Comparison of ENCODE assay signal across 24 mouse cellular contexts in genomic region chr2:26591416-26591815, GRCm38 (mm10). TPM values are rescaled to one million over a fixed set of nuclear protein-coding genes. Genes with fewer than 3 reads are reported as not detected.
DNase-seq lines count a peak whose midpoint lies in the region; ATAC-seq and TF ChIP-seq lines count a peak whose summit lies in the region.
"Had no signal": no experiment of that assay in that cellular context is flagged by ENCODE, and none has a peak within 500 bp of the region (broad histone marks: within the 10 kb centered on the region; RNA-seq: fewer than 3 reads in every experiment).

No protein-coding gene starts in this region.

- TF ChIP-seq EP300 in heart, adult 2 months (IDR thresholded peaks at IDR 0.05; ENCODE audit: insufficient read depth, low read depth, low read length) = no peak
- no peak for TF ChIP-seq EP300 in lung, postnatal 0 days (IDR thresholded peaks at IDR 0.05)

- 0 out of 2 replicates have a peak overlapping the region, but pooled peaks have one; percentile 84 for H3K4me2 ChIP-seq in kidney, embryonic 15.5 days
- H3K4me2 ChIP-seq in kidney, embryonic 14.5 days (replicated peaks; ENCODE audit: low read depth, low read length) = no peak overlapping the region
- peak overlapping the region; percentile 74 for H3K4me2 ChIP-seq in lung, postnatal 0 days (replicated peaks; ENCODE audit: low read depth, low read length)
- no peak overlapping the region for H3K4me2 ChIP-seq in stomach, embryonic 16.5 days (ENCODE audit: low read depth, low read length)
- H3K4me2 ChIP-seq: forebrain, embryonic 13.5 days; liver, embryonic 12.5 days; stomach, embryonic 15.5 days had no signal

- intact Hi-C loops in heart, adult 2 months (cut with DNase I) = no loop called here

- peak in 1 of 2 experiments; percentile 31 for DNase-seq in heart, adult 2 months
- DNase-seq in heart, adult 8-10 months (ENCODE audit: low spot score) = no peak
- DNase-seq in lung, postnatal 0 days (ENCODE audit: low spot score) = no peak
- DNase-seq in lung, postnatal 4 days = no peak
- DNase-seq in cerebellum, adult 2 months = no peak
- DNase-seq: adrenal gland, postnatal 10 days; cerebellum, adult 9-11 months; embryo, embryonic 11 days; kidney, postnatal 25 days; layer of hippocampus, adult 9-11 months; spleen, adult 18-20 months; thymus, postnatal 14 days had no signal

- 39% methylated on average over 12 of the region's 12 CpGs for WGBS in heart, adult 2 months
- 83% methylated on average over 12 of the region's 12 CpGs for WGBS in kidney, embryonic 15.5 days
- WGBS in kidney, embryonic 14.5 days = 85% methylated on average over 12 of the region's 12 CpGs
- WGBS in lung, postnatal 0 days = 62% methylated on average over 12 of the region's 12 CpGs
- 76% methylated on average over 12 of the region's 12 CpGs for WGBS in stomach, embryonic 16.5 days
- 41% methylated on average over 12 of the region's 12 CpGs for WGBS in cerebellum, adult 2 months

- no peak for TF ChIP-seq POLR2A in heart, adult 2 months (IDR thresholded peaks at IDR 0.05; ENCODE audit: insufficient read depth, low read depth, low read length)
- TF ChIP-seq POLR2A in cerebellum, adult 2 months (IDR thresholded peaks at IDR 0.05; ENCODE audit: borderline replicate concordance, insufficient read depth, low read length) = no peak

- H3K27me3 ChIP-seq in heart, adult 2 months (ENCODE audit: control insufficient read depth, insufficient read depth, low read length) = no peaks in the 10 kb centered on the region
- H3K27me3 ChIP-seq in kidney, embryonic 15.5 days = no peaks in the 10 kb centered on the region
- H3K27me3 ChIP-seq in kidney, embryonic 14.5 days (ENCODE audit: control insufficient read depth, insufficient read depth, low read length) = no peaks in the 10 kb centered on the region
- H3K27me3 ChIP-seq in lung, postnatal 0 days (replicated peaks; ENCODE audit: insufficient read depth, low read length) = no peaks in the 10 kb centered on the region
- H3K27me3 ChIP-seq in stomach, embryonic 16.5 days (ENCODE audit: control insufficient read depth, insufficient read depth, low read length) = no peaks in the 10 kb centered on the region
- H3K27me3 ChIP-seq in cerebellum, adult 2 months (ENCODE audit: control insufficient read depth, insufficient read depth, low read length) = no peaks in the 10 kb centered on the region
- H3K27me3 ChIP-seq: forebrain, embryonic 13.5 days; liver, embryonic 12.5 days; stomach, embryonic 15.5 days had no signal

- no peaks in the 10 kb centered on the region for H3K79me2 ChIP-seq in heart, adult 2 months (replicated peaks; ENCODE audit: control insufficient read depth, insufficient read depth, low read length)

- H3K4me3 ChIP-seq in heart, adult 2 months = peak overlapping the region; percentile 53
- H3K4me3 ChIP-seq in kidney, embryonic 15.5 days (replicated peaks) = peak overlapping the region; percentile 10; the same call in 1 of the 2 replicates
- H3K4me3 ChIP-seq in kidney, embryonic 14.5 days (ENCODE audit: low read length) = no peak overlapping the region
- peak overlapping the region; percentile 58; the same call in 1 of the 2 replicates for H3K4me3 ChIP-seq in lung, postnatal 0 days (ENCODE audit: low read depth, low read length)
- no peak overlapping the region for H3K4me3 ChIP-seq in stomach, embryonic 16.5 days (replicated peaks; ENCODE audit: low read length)
- H3K4me3 ChIP-seq in cerebellum, adult 2 months (replicated peaks; ENCODE audit: insufficient read depth, low read depth, low read length) = no peak overlapping the region
- H3K4me3 ChIP-seq: forebrain, embryonic 13.5 days; liver, embryonic 12.5 days; stomach, embryonic 15.5 days had no signal

- peak overlapping the region; percentile 23 for H3K9ac ChIP-seq in heart, adult 2 months (ENCODE audit: low read depth, low read length)
- H3K9ac ChIP-seq in kidney, embryonic 15.5 days = no peak overlapping the region
- no peak overlapping the region; the same call in 1 of the 2 replicates for H3K9ac ChIP-seq in kidney, embryonic 14.5 days (ENCODE audit: low read depth, low read length)
- peak overlapping the region; percentile 79 for H3K9ac ChIP-seq in lung, postnatal 0 days (replicated peaks; ENCODE audit: low read depth)
- 0 out of 2 replicates have a peak overlapping the region, but pooled peaks have one; percentile 29 for H3K9ac ChIP-seq in stomach, embryonic 16.5 days (ENCODE audit: low read length)
- H3K9ac ChIP-seq: forebrain, embryonic 13.5 days; stomach, embryonic 15.5 days had no signal

- H3K27ac ChIP-seq in heart, adult 2 months = peak overlapping the region; percentile 75
- H3K27ac ChIP-seq in kidney, embryonic 15.5 days = peak overlapping the region; percentile 49; the same call in 1 of the 2 replicates
- H3K27ac ChIP-seq in kidney, embryonic 14.5 days (ENCODE audit: low read depth, low read length) = no peak overlapping the region
- H3K27ac ChIP-seq in lung, postnatal 0 days (ENCODE audit: low read length) = peak overlapping the region; percentile 91; the same call in 1 of the 2 replicates
- H3K27ac ChIP-seq in stomach, embryonic 16.5 days (ENCODE audit: low read length) = no peak overlapping the region
- no peak overlapping the region for H3K27ac ChIP-seq in cerebellum, adult 2 months (ENCODE audit: insufficient read depth, low read length)
- H3K27ac ChIP-seq: forebrain, embryonic 13.5 days; liver, embryonic 12.5 days; stomach, embryonic 15.5 days had no signal

- no peak for TF ChIP-seq CTCF in heart, adult 2 months (IDR thresholded peaks at IDR 0.05)
- TF ChIP-seq CTCF in lung, postnatal 0 days (IDR thresholded peaks at IDR 0.05) = no peak
- no peak for TF ChIP-seq CTCF in cerebellum, adult 2 months (IDR thresholded peaks at IDR 0.05; ENCODE audit: borderline replicate concordance, insufficient read depth, low read depth, low read length)

- peaks cover 5% of the 10 kb centered on the region; the same call in 1 of the 2 replicates for H3K36me3 ChIP-seq in heart, adult 2 months (ENCODE audit: control insufficient read depth, insufficient read depth, low read length)
- H3K36me3 ChIP-seq in kidney, embryonic 15.5 days = peaks cover 53% of the 10 kb centered on the region
- peaks cover 36% of the 10 kb centered on the region for H3K36me3 ChIP-seq in kidney, embryonic 14.5 days (ENCODE audit: control insufficient read depth, insufficient read depth, low read length)
- H3K36me3 ChIP-seq in lung, postnatal 0 days (ENCODE audit: insufficient read depth, low read length) = peaks cover 28% of the 10 kb centered on the region
- H3K36me3 ChIP-seq in stomach, embryonic 16.5 days (ENCODE audit: control insufficient read depth, insufficient read depth, low read length) = peaks cover 8% of the 10 kb centered on the region; the same call in 1 of the 2 replicates

- H3K4me1 ChIP-seq in heart, adult 2 months (ENCODE audit: control insufficient read depth, insufficient read depth, low read length) = no peaks in the 10 kb centered on the region; the same call in 1 of the 2 replicates
- peaks cover 48% of the 10 kb centered on the region for H3K4me1 ChIP-seq in kidney, embryonic 15.5 days
- H3K4me1 ChIP-seq in kidney, embryonic 14.5 days (ENCODE audit: control insufficient read depth, insufficient read depth, low read length) = peaks cover 20% of the 10 kb centered on the region
- H3K4me1 ChIP-seq in lung, postnatal 0 days (ENCODE audit: insufficient read depth, low read depth, low read length) = peaks cover 6% of the 10 kb centered on the region; the same call in 1 of the 2 replicates
- H3K4me1 ChIP-seq in stomach, embryonic 16.5 days (ENCODE audit: control insufficient read depth, insufficient read depth, low read length) = peaks cover 13% of the 10 kb centered on the region
- no peaks in the 10 kb centered on the region for H3K4me1 ChIP-seq in cerebellum, adult 2 months (ENCODE audit: control insufficient read depth, insufficient read depth, low read length)

- no peak for ATAC-seq in kidney, embryonic 15.5 days (replicated peaks; ENCODE audit: low FRiP score)
- ATAC-seq in kidney, embryonic 14.5 days (ENCODE audit: low FRiP score, low TSS enrichment) = no peak
- no peak for ATAC-seq in lung, postnatal 0 days
- no peak for ATAC-seq in stomach, embryonic 16.5 days (ENCODE audit: insufficient read depth, low FRiP score)
- ATAC-seq: forebrain, embryonic 13.5 days; hindbrain, embryonic 16.5 days; liver, embryonic 12.5 days had no signal

- H3K9me3 ChIP-seq in kidney, embryonic 15.5 days (replicated peaks) = no peaks in the 10 kb centered on the region
- H3K9me3 ChIP-seq in kidney, embryonic 14.5 days (ENCODE audit: control insufficient read depth, low read length) = no peaks in the 10 kb centered on the region
- no peaks in the 10 kb centered on the region for H3K9me3 ChIP-seq in lung, postnatal 0 days (ENCODE audit: low read length)
- H3K9me3 ChIP-seq in stomach, embryonic 16.5 days (replicated peaks; ENCODE audit: control insufficient read depth, low read length) = no peaks in the 10 kb centered on the region
- H3K9me3 ChIP-seq: forebrain, embryonic 13.5 days; liver, embryonic 12.5 days; stomach, embryonic 15.5 days had no signal

RNA-seq across cellular contexts. Expression of gene Gm20532, which starts 5.0 kb away (rescaled TPM):
- total RNA-seq in heart, adult 2 months (2021) = not detected
- polyA plus RNA-seq in heart, adult 2 months (2012; rRNA removed) = not detected in 2 replicates
- not detected for total RNA-seq in heart, adult 8-10 months (2022)
- polyA plus RNA-seq in kidney, embryonic 15.5 days (2015; fragmentation: Nextera tagmentation; extraction: Ambion mirVana) = not detected in 2 replicates
- not detected in 2 replicates for polyA plus RNA-seq in kidney, embryonic 14.5 days (2014; fragmentation: Nextera tagmentation; extraction: Ambion mirVana)
- not detected in 2 replicates for polyA plus RNA-seq in lung, postnatal 0 days (2015; fragmentation: Nextera tagmentation; extraction: Ambion mirVana)
- not detected in 2 replicates for polyA plus RNA-seq in stomach, embryonic 16.5 days (2015; fragmentation: Nextera tagmentation; extraction: Ambion mirVana)
- not detected in 2 replicates for polyA plus RNA-seq in cerebellum, adult 2 months (2012; rRNA removed)
- total RNA-seq: adrenal gland, postnatal 10 days; megakaryocyte-erythroid progenitor cell, adult 5-6 weeks; monocyte, adult 5-6 weeks had no signal
- polyA plus RNA-seq: C2C12; forebrain, embryonic 13.5 days; gonadal fat pad, adult 2 months; hindbrain, embryonic 16.5 days; liver, embryonic 12.5 days; neural tube, embryonic 14.5 days; stomach, embryonic 15.5 days had no signal

RNA-seq across cellular contexts. Expression of gene Egfl7, which starts 11.6 kb away (rescaled TPM):
- total RNA-seq in heart, adult 2 months (2021) = 100 to 1,000 TPM; 102 to 111 TPM
- 499 and 610 TPM in 2 replicates for polyA plus RNA-seq in heart, adult 2 months (2012; rRNA removed)
- total RNA-seq in heart, adult 8-10 months (2022) = 100 to 1,000 TPM; 122 to 172 (median 148) TPM
- 218 and 219 TPM in 2 replicates for polyA plus RNA-seq in kidney, embryonic 15.5 days (2015; fragmentation: Nextera tagmentation; extraction: Ambion mirVana)
- polyA plus RNA-seq in kidney, embryonic 14.5 days (2014; fragmentation: Nextera tagmentation; extraction: Ambion mirVana) = 172 and 194 TPM in 2 replicates
- 412 and 467 TPM in 2 replicates for polyA plus RNA-seq in lung, postnatal 0 days (2015; fragmentation: Nextera tagmentation; extraction: Ambion mirVana)
- polyA plus RNA-seq in stomach, embryonic 16.5 days (2015; fragmentation: Nextera tagmentation; extraction: Ambion mirVana) = 116 and 120 TPM in 2 replicates
- 87.1 and 93.0 TPM in 2 replicates for polyA plus RNA-seq in cerebellum, adult 2 months (2012; rRNA removed)
- total RNA-seq: monocyte, adult 5-6 weeks had no signal

RNA-seq across cellular contexts. Expression of gene Agpat2, which starts 12.8 kb away (rescaled TPM):
- total RNA-seq in heart, adult 2 months (2021) = 10 to 100 TPM; 52.8 to 59.2 TPM
- polyA plus RNA-seq in heart, adult 2 months (2012; rRNA removed) = 117 and 142 TPM in 2 replicates
- 10 to 100 TPM; 51.1 to 65.9 (median 60.8) TPM for total RNA-seq in heart, adult 8-10 months (2022)
- 41.7 and 47.7 TPM in 2 replicates for polyA plus RNA-seq in kidney, embryonic 15.5 days (2015; fragmentation: Nextera tagmentation; extraction: Ambion mirVana)
- 30.0 and 41.4 TPM in 2 replicates for polyA plus RNA-seq in kidney, embryonic 14.5 days (2014; fragmentation: Nextera tagmentation; extraction: Ambion mirVana)
- 59.5 and 72.8 TPM in 2 replicates for polyA plus RNA-seq in lung, postnatal 0 days (2015; fragmentation: Nextera tagmentation; extraction: Ambion mirVana)
- polyA plus RNA-seq in stomach, embryonic 16.5 days (2015; fragmentation: Nextera tagmentation; extraction: Ambion mirVana) = 66.8 and 72.1 TPM in 2 replicates
- 2.1 and 2.6 TPM in 2 replicates for polyA plus RNA-seq in cerebellum, adult 2 months (2012; rRNA removed)

RNA-seq across cellular contexts. Expression of gene Fam69b, which starts 36.8 kb away (rescaled TPM):
- total RNA-seq in heart, adult 2 months (2021) = 10 to 100 TPM; 20.0 to 21.1 TPM
- 45.7 and 47.6 TPM in 2 replicates for polyA plus RNA-seq in heart, adult 2 months (2012; rRNA removed)
- 10 to 100 TPM; 15.0 to 26.6 (median 20.9) TPM for total RNA-seq in heart, adult 8-10 months (2022)
- polyA plus RNA-seq in kidney, embryonic 15.5 days (2015; fragmentation: Nextera tagmentation; extraction: Ambion mirVana) = 32.9 and 33.1 TPM in 2 replicates
- polyA plus RNA-seq in kidney, embryonic 14.5 days (2014; fragmentation: Nextera tagmentation; extraction: Ambion mirVana) = 30.3 and 39.1 TPM in 2 replicates
- 6.2 and 8.2 TPM in 2 replicates for polyA plus RNA-seq in lung, postnatal 0 days (2015; fragmentation: Nextera tagmentation; extraction: Ambion mirVana)
- polyA plus RNA-seq in stomach, embryonic 16.5 days (2015; fragmentation: Nextera tagmentation; extraction: Ambion mirVana) = 23.2 and 27.3 TPM in 2 replicates
- 147 and 155 TPM in 2 replicates for polyA plus RNA-seq in cerebellum, adult 2 months (2012; rRNA removed)
- total RNA-seq: monocyte, adult 5-6 weeks had no signal

Comparison
In these comparisons a context has a peak if more than half of its experiments do, and no peak if none do; other contexts are left out.
1. H3K27ac ChIP-seq: peak in heart, adult 2 months (single experiment), kidney, embryonic 15.5 days (single experiment) and lung, postnatal 0 days (single experiment); none in kidney, embryonic 14.5 days (single experiment), stomach, embryonic 16.5 days (single experiment) and cerebellum, adult 2 months (single experiment).
2. H3K4me3 ChIP-seq: peak in heart, adult 2 months (single experiment), kidney, embryonic 15.5 days (single experiment) and lung, postnatal 0 days (single experiment); none in kidney, embryonic 14.5 days (single experiment), stomach, embryonic 16.5 days (single experiment) and cerebellum, adult 2 months (single experiment).
3. H3K4me2 ChIP-seq: peak in kidney, embryonic 15.5 days (single experiment) and lung, postnatal 0 days (single experiment); none in kidney, embryonic 14.5 days (single experiment) and stomach, embryonic 16.5 days (single experiment).
4. H3K9ac ChIP-seq: peak in heart, adult 2 months (single experiment), lung, postnatal 0 days (single experiment) and stomach, embryonic 16.5 days (single experiment); none in kidney, embryonic 15.5 days (single experiment) and kidney, embryonic 14.5 days (single experiment).